Comparison of ENCODE assay signal across 8 mouse cellular contexts in genomic region chrX:106012559-106012958, GRCm38 (mm10). TPM values are rescaled to one million over a fixed set of nuclear protein-coding genes. Genes with fewer than 3 reads are reported as not detected.
DNase-seq lines count a peak whose midpoint lies in the region; ATAC-seq and TF ChIP-seq lines count a peak whose summit lies in the region.

No protein-coding gene starts in this region.

- ATAC-seq in liver, embryonic 14.5 days (ENCODE audit: insufficient read depth), result no peak

- H3K9me3 ChIP-seq in liver, embryonic 14.5 days (ENCODE audit: control insufficient read depth, low read length), result no peaks in the 10 kb centered on the region

- no peaks in the 10 kb centered on the region for H3K36me3 ChIP-seq in liver, embryonic 14.5 days (replicated peaks; ENCODE audit: control insufficient read depth, insufficient read depth, low read depth)

- 55% methylated on average over 3 of the region's 3 CpGs for WGBS in liver, embryonic 14.5 days (ENCODE audit: insufficient replicate concordance)

- no peak for TF ChIP-seq CTCF in liver, embryonic 14.5 days (IDR thresholded peaks at IDR 0.05; ENCODE audit: low read depth)

- H3K27ac ChIP-seq in liver, embryonic 14.5 days, result peak overlapping the region; percentile 73

- TF ChIP-seq EP300 in liver, embryonic 14.5 days (IDR thresholded peaks at IDR 0.05; ENCODE audit: low read depth), result no peak

- intact Hi-C loops in left cerebral cortex, postnatal 36 days (cut with DNase I), result loop anchor here (5.0 kb wide), 1 partner anchor 80 kb away; no protein-coding TSS in a partner anchor

- no peaks in the 10 kb centered on the region for H3K27me3 ChIP-seq in liver, embryonic 14.5 days (ENCODE audit: control insufficient read depth, insufficient read depth, low read length)

- peak; percentile 26 for DNase-seq in cerebellum, adult 9-11 months
- DNase-seq in cerebellum, postnatal 36 days, result no peak
- peak; percentile 13 for DNase-seq in thymus, postnatal 4 days
- DNase-seq in thymus, postnatal 25 days, result no peak
- DNase-seq in liver, embryonic 14.5 days (ENCODE audit: low read depth in 3 of 3, low spot score in 3 of 3), result no peak
- DNase-seq in ovary, postnatal 10 days (ENCODE audit: low spot score), result no peak
- no peak for DNase-seq in left cerebral cortex, postnatal 36 days (ENCODE audit: low spot score in 2 of 2)
- no peak for DNase-seq in adrenal gland, postnatal 10 days

- peaks cover 0 to 16% of the 10 kb centered on the region in 2 experiments; a peak in 2 of 4 replicates for H3K4me1 ChIP-seq in liver, embryonic 14.5 days (replicated peaks; ENCODE audit: control insufficient read depth in 2 of 2, insufficient read depth in 2 of 2, low read length in 1 of 2)

- H3K9ac ChIP-seq in liver, embryonic 14.5 days (replicated peaks), result peak overlapping the region; percentile 39

- peak overlapping the region; percentile 73 for H3K4me2 ChIP-seq in liver, embryonic 14.5 days (ENCODE audit: low read depth)

- H3K4me3 ChIP-seq in liver, embryonic 14.5 days (ENCODE audit: insufficient read depth in 1 of 2, low read depth in 2 of 2, low read length in 2 of 2), result peak overlapping the region in 1 of 2 experiments; percentile 46; a peak in 2 of 4 replicates

RNA-seq across cellular contexts. Expression of gene Magt1, which starts 0.9 kb away (rescaled TPM):
- 6.5 and 9.2 TPM in 2 replicates for polyA plus RNA-seq in liver, embryonic 14.5 days (2012; rRNA removed)
- 23.8 and 24.4 TPM in 2 replicates for polyA plus RNA-seq in liver, embryonic 14.5 days (2014; fragmentation: Nextera tagmentation; extraction: Ambion mirVana)
- total RNA-seq in left cerebral cortex, postnatal 36 days (2021), result 10 to 100 TPM; 13.0 to 14.6 TPM
- total RNA-seq in adrenal gland, postnatal 10 days (2021), result 10 to 100 TPM; 55.0 to 59.2 TPM

RNA-seq across cellular contexts. Expression of gene Cox7b, which starts 2.9 kb away (rescaled TPM):
- 222 and 281 TPM in 2 replicates for polyA plus RNA-seq in liver, embryonic 14.5 days (2012; rRNA removed)
- 395 and 431 TPM in 2 replicates for polyA plus RNA-seq in liver, embryonic 14.5 days (2014; fragmentation: Nextera tagmentation; extraction: Ambion mirVana)
- 100 to 1,000 TPM; 319 to 333 TPM for total RNA-seq in left cerebral cortex, postnatal 36 days (2021)
- total RNA-seq in adrenal gland, postnatal 10 days (2021), result 100 to 1,000 TPM; 959 to 981 TPM

RNA-seq across cellular contexts. Expression of gene Atp7a, which starts 14.5 kb away (rescaled TPM):
- 1.6 and 2.3 TPM in 2 replicates for polyA plus RNA-seq in liver, embryonic 14.5 days (2012; rRNA removed)
- 7.5 and 7.8 TPM in 2 replicates for polyA plus RNA-seq in liver, embryonic 14.5 days (2014; fragmentation: Nextera tagmentation; extraction: Ambion mirVana)
- total RNA-seq in left cerebral cortex, postnatal 36 days (2021), result 1 to 10 TPM; 6.1 to 7.8 TPM
- total RNA-seq in adrenal gland, postnatal 10 days (2021), result 10 to 100 TPM; 22.9 to 26.2 TPM

Comparison
In these comparisons a context has a peak if more than half of its experiments do, and no peak if none do; other contexts are left out.
1. DNase-seq: peak in cerebellum, adult 9-11 months (single experiment) and thymus, postnatal 4 days (single experiment); none in cerebellum, postnatal 36 days (0 of 2), thymus, postnatal 25 days (single experiment), liver, embryonic 14.5 days (0 of 3), ovary, postnatal 10 days (single experiment), left cerebral cortex, postnatal 36 days (0 of 2) and adrenal gland, postnatal 10 days (single experiment).